Mouse (Mus musculus): ENCODE results near the gene Entr1.
"Not testable (repeated sequence)": the region's sequence is repeated elsewhere in the genome, so short reads cannot be mapped to it uniquely, and the experiment has no call there.

The Entr1 gene

DNA sequence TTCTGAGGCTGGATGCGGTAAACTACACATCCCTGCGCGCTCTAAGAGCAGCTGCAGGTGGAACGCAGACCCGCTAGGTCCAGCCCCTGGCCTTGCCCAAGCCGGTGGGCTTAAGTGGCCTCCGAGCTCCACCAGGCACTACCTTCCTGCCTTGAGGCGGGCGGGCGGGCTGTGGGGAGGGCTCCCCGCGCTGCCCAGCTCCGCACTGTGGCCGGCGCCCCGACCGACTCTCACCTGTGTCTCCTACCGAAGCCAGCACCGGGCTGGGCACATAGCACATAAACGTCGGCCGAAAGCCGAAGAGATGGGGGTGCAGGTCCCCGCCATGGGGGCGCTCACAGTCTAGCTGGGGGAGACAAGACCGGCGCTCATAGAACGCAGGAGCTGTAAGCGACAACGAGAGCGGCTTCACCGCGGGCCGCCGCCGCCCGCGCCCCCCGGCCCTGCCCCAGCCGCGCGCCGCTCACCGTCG, 398 bp downstream of the Entr1 start:
- DNase-seq (ENCODE audit: low spot score in 2 of 2): no peak

- no peak for DNase-seq (ENCODE audit: low spot score in 2 of 2)
These were observed 1.4 kb downstream of the Entr1 start for GRCm38 (mm10) chr2:26387713-26388112.

DNA sequence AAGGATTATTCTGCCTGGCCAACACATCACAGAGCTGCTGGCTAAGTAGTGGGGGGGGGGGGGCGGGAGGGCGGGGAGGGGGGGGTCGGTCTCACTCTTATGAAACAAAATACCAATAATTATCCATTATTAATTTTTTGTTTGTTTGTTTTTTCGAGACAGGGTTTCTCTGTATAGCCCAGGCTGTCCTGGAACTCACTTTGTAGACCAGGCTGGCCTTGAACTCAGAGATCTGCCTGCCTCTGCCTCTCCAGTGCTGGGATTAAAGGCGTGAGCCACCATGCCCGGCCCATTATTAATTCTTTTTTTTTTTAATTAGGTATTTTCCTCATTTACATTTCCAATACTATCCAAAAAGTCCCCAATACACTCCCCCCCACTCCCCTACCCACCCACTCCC, 8.2 kb downstream of the Entr1 start:
- not testable (repeated sequence) for DNase-seq (ENCODE audit: low spot score in 2 of 2)

- peak; percentile 61 to 83 for DNase-seq (ENCODE audit: low spot score in 2 of 2)
These were observed 8.9 kb downstream of the Entr1 start, which contains the start of gene Snapc4 for GRCm38 (mm10) chr2:26380131-26380771. TSS of gene Snapc4 (minus strand) at chr2:26380653.

GRCm38 (mm10) chr2:26372396-26372795, 16.7 kb downstream of the Entr1 start:
- DNase-seq (ENCODE audit: low spot score in 2 of 2): no peak

GRCm38 (mm10) chr2:26368572-26368971, 20.5 kb downstream of the Entr1 start:
- no peak for DNase-seq (ENCODE audit: low spot score in 2 of 2)

DNA sequence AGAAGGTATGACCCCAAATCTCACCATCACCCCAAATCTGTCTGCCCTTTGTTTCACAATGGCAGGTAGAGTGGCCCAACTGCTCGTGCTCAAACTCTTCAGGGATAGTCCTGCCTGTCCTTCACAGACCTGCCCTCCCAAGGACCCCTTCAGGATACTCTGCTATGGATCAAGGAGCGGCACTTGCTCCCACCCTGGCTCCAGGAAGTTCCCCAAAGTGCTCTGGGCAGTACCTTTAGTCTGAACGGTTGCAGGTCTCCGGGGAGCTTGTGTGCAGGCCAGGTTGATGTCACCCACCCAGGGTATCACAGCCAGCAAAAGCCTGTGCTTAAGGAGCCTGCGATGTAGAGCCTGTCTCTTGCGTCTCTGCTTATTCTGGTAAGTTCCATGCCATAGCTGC, 21.2 kb downstream of the Entr1 start:
- no peak for DNase-seq (ENCODE audit: low spot score in 2 of 2)

DNA sequence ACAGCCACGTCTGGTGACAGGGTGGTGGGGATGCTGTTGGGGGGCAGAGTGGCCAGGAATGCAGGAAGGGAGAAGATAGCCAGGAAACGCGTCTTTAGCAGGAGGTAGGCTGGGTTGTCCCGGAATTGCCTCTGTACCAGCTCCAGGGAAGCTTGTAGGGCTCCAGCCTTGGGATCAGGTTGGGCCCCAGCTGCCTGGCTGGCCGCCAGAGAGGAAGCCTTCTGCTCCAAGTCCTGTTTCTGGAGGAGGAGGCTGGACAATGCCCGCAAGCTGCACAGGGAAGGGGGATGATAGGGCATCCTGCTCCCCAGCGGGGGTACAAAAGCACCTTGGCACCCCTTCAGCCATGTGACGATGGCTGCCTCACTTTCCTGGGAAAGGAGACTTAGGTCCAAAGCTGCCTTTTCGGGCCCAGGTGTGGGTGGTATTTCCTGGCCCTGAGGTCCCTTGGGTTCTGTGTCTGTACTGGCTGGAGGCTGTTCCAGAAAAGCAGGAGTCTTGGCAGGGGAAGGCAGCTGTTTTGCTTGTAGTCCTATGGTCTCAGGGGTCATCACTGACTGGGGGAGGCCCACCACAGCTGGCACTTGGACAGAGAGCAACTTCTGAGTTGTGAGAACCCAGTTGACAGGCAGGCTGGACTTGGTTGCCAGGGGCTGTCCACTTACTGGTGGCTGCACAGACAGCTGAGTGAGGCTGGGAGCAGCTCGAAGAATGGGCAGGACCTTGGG, 24.2 kb downstream of the Entr1 start:
- DNase-seq (ENCODE audit: low spot score in 2 of 2): peak in 1 of 2 experiments; percentile 36

DNA sequence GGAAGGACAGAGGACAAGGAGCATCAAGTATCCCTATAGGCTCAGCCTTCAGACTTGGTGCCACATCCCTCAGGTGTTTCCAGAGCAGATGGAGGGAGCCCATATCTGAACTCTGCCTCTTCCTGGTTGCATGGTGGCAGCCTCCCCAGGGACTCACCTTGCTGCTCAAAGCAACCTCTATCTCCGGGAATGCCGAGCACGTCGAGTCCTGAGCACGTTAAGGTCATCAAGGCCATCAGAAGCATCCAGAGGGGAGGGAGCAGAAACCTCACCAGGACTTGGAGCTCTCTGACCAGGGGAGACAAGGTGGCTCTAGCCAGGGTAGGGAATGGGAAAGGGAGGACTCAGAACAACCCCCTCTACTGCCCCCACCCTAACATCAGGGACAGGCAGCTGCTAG, 25.6 kb downstream of the Entr1 start:
- no peak for DNase-seq (ENCODE audit: low spot score in 2 of 2)

DNA sequence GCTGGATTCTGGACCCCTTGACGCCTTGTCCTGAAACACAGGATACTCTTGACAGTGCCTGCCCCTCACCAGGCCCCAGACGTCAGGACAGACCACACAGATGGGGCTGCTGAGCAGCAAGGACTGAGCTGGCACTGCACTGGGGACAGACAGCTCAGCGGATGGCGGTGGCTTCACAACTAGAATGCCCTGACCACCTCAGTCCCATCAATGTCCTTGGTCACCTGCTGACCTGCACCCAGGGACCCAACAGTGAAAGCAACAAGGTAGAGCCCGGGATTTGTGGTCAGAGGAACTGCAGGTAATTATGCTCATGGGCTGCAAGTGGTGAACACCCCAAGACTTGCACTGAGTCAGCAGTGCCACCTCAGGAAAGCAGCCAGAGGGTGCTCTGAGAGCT, 26.1 kb downstream of the Entr1 start:
- DNase-seq (ENCODE audit: low spot score in 2 of 2): no peak

DNA sequence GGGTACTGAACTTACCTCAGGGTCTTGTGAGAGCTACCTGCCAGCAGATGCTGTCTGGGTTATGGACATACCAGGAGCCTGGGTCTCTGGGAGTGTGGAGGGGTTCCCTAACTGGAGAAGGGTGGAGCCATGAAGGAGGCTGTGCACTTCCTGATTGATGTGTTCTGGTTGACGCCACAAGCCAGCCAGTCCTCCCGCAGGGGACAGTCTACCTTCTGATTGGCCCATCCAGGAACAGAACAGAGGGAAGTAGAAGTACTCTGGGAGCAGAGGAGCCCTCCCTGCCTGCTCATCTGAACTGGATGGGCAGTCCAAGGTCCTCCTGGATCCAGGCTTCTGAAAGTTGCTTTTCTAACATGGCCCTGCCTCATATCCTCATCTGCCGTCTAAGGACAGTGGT, 28.3 kb downstream of the Entr1 start, which contains the start of gene Card9:
Gene Card9, minus strand, starts transcription at position 147 of the 400 bp plus-strand sequence.
- DNase-seq (ENCODE audit: low spot score in 2 of 2): no peak

GRCm38 (mm10) chr2:26359983-26360382, 29.1 kb downstream of the Entr1 start:
- DNase-seq (ENCODE audit: low spot score in 2 of 2): no peak

- no peak for DNase-seq (ENCODE audit: low spot score in 2 of 2)
These were observed 30.3 kb downstream of the Entr1 start for GRCm38 (mm10) chr2:26358667-26359320.

DNA sequence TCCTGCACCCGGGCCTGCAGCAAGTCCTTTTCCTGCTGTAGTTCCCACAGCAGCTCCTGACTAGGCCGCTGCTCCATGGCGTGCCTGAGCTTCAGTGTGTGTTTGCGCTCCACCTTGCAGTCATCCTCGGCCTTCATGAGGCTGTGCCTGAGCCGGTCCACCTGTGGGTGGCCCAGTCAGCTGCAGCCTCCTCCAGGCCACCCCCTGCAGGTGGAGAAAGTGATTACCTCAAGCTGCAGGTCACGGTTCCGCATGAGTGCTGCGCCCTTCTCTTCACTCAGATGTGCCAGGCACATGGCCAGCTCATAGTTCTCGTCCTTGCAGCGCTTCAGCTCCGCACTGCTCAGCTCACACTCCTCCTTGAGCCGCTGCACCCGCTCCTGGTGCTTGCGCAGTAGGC, 31.6 kb downstream of the Entr1 start:
- no peak for DNase-seq (ENCODE audit: low spot score in 2 of 2)

DNA sequence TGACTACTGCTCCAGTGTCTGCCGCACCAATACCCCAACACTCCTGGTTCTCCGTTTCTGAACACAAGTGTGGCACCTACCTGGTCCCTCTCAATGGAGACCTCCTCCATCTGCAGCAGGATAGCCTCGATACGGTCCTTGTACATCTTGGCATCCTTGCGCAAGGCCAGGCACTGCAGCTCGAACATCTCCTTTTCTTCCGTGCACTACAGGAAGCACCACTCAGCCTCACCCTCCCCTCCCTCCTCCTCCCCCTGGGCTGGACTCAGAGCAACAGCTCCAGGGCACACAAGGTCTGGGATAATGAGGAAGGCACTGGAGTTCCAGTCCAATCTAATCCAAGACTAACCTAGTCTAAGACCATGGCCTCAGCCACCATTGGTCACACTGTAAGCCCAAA, 32.4 kb downstream of the Entr1 start:
- no peak for DNase-seq (ENCODE audit: low spot score in 2 of 2)

- no peak for DNase-seq (ENCODE audit: low spot score in 2 of 2)
These were observed 32.9 kb downstream of the Entr1 start for GRCm38 (mm10) chr2:26356231-26356630.

- DNase-seq (ENCODE audit: low spot score in 2 of 2): no peak
These were observed 34.7 kb downstream of the Entr1 start for GRCm38 (mm10) chr2:26354401-26354800.

DNA sequence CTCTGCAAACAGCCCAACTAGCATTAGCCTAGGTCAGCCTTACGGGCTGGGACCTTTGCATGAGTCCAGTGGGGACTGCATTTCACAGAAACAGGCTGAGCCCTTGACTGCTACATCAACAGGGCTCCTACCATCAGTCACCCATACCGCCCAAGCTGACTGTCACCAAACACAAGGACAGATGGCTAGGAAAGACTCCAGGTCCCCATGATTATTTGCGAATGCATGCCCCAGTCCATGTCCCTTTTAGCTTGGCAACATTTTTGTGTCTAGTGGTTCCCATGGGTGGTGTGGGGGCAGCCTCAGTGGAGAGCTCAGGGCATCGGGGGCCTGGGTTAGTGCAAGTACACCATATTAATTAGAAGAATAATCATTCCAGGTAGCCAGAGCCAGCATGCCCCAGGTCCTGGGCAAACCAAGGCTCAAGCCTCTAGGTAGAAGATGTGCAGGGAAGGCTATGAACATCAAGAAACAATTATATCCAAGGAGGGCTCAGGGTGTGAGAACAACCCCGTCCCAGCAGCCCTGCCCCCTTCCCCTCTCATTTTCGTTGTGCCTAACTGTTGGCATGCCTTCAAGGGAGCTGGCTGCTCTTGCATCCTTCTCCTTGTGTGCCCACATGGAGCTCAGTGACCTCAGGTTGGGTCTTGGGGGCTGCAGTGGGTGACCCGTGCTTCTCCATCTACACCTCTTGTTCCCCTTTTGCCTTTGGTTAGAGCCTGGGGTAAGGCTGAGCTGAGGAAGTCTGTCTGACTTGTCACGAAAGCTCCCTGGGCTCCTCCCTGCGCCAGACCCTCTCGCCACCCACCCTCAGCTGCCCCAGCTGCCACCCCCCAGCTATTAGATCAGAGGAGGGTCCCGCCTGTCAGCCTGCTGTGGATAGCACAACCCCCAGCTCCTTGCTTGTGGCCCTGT, 35.8 kb downstream of the Entr1 start:
- DNase-seq (ENCODE audit: low spot score in 2 of 2): no peak

DNA sequence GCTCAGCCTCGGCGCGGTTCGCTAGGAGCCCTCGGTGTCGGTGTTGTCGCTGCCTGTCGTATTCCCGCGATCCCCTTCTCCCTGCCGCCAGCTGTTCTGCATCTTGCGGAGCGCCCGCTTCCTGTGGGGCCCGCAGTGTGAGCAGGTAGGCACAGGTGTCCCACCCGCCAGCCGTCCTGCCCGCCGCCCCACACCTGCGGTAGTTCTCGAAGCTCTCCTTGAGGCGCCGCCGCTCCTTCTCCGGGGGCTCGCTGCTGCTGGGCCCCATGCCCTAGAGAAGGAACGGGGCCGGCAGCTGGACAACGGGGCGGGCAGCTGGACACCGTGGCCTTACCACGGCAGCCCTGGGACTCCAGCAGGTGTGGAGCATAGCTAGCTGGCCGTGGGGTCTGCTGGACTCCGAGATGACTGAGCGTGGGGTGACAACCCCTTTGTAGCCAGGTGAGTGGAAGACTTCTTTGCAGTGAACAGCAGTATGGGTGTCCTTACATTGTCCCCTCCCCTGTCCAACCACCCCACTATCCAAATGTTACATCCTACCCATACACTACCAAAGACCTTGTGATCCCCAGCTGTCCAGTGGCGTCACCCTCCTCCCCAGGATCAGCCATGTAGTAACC, 36.7 kb downstream of the Entr1 start:
- no peak for DNase-seq (ENCODE audit: low spot score in 2 of 2)

GRCm38 (mm10) chr2:26351358-26352290, 37.5 kb downstream of the Entr1 start, which contains the start of gene Dnlz:
TSS of gene Dnlz (minus strand) at chr2:26352110.
- peak; percentile 84 to 94 for DNase-seq (ENCODE audit: low spot score in 2 of 2)

All from left cerebral cortex, adult 9 months (tissue).